Comparison of ENCODE assay signal across 10 mouse cellular contexts in genomic region chr4:117608265-117608664, GRCm38 (mm10). TPM values are rescaled to one million over a fixed set of nuclear protein-coding genes. Genes with fewer than 3 reads are reported as not detected.
A peak's percentile ranks its signal among the peaks of the same experiment; 100 is the strongest.
DNase-seq lines count a peak whose midpoint lies in the region; ATAC-seq and TF ChIP-seq lines count a peak whose summit lies in the region.
"Had no signal": no experiment of that assay in that cellular context is flagged by ENCODE, and none has a peak within 500 bp of the region (broad histone marks: within the 10 kb centered on the region; RNA-seq: fewer than 3 reads in every experiment).

No protein-coding gene starts in this region.

- 33% methylated on average over 9 of the region's 9 CpGs for WGBS in hindbrain, postnatal 0 days

- peak; percentile 30 for DNase-seq in adrenal gland, adult 2 months
- no peak for DNase-seq in adrenal gland, adult 18-20 months (ENCODE audit: low spot score in 2 of 2)
- DNase-seq in layer of hippocampus, adult 2 months (ENCODE audit: low spot score in 2 of 2) = no peak
- no peak for DNase-seq in layer of hippocampus, adult 11-12 months (ENCODE audit: low spot score)
- peak; percentile 29 to 57 for DNase-seq in cerebellum, postnatal 10 days
- DNase-seq in hindbrain, postnatal 0 days (ENCODE audit: low spot score) = peak; percentile 64
- no peak for DNase-seq in lung, postnatal 14 days
- DNase-seq: kidney, postnatal 4 days; lung, embryonic 14.5 days had no signal

- H3K27me3 ChIP-seq in hindbrain, postnatal 0 days (ENCODE audit: insufficient read depth, low read length) = no peaks in the 10 kb centered on the region

- H3K9me3 ChIP-seq in hindbrain, postnatal 0 days (ENCODE audit: low read length) = no peaks in the 10 kb centered on the region

- TF ChIP-seq CTCF in layer of hippocampus, adult 2 months (conservative IDR thresholded peaks at IDR 0.05) = no peak
- no peak for TF ChIP-seq CTCF in hindbrain, postnatal 0 days (IDR thresholded peaks at IDR 0.05; ENCODE audit: low read depth)

- peaks cover 4% of the 10 kb centered on the region; the same call in 1 of the 2 replicates for H3K36me3 ChIP-seq in hindbrain, postnatal 0 days (ENCODE audit: insufficient read depth, low read length)

- peak overlapping the region; percentile 19; the same call in 1 of the 2 replicates for H3K27ac ChIP-seq in layer of hippocampus, adult 2 months
- H3K27ac ChIP-seq in hindbrain, postnatal 0 days = peak overlapping the region; percentile 45; the same call in 1 of the 2 replicates

- ATAC-seq in hindbrain, postnatal 0 days = peak; percentile 58
- no peak for ATAC-seq in megakaryocyte-erythroid progenitor cell, adult 5-6 weeks (replicated peaks; ENCODE audit: low FRiP score, low TSS enrichment, poor library complexity, severe bottlenecking)

- no peak overlapping the region for H3K4me2 ChIP-seq in hindbrain, postnatal 0 days (ENCODE audit: low read depth, low read length)
- H3K4me2 ChIP-seq: lung, embryonic 14.5 days had no signal

- no peak overlapping the region for H3K4me3 ChIP-seq in layer of hippocampus, adult 2 months
- no peak overlapping the region for H3K4me3 ChIP-seq in hindbrain, postnatal 0 days (ENCODE audit: low read length)

- H3K9ac ChIP-seq in hindbrain, postnatal 0 days (replicated peaks; ENCODE audit: low read length) = no peak overlapping the region
- H3K9ac ChIP-seq: lung, embryonic 14.5 days had no signal

- peaks cover 23% of the 10 kb centered on the region for H3K4me1 ChIP-seq in hindbrain, postnatal 0 days (ENCODE audit: insufficient read depth, low read length)

RNA-seq across cellular contexts. Expression of gene Eri3, which starts 58.1 kb away (rescaled TPM):
- total RNA-seq in adrenal gland, adult 2 months (2021) = 10 to 100 TPM; 60.3 to 69.1 TPM
- 131 and 142 TPM in 2 replicates for polyA plus RNA-seq in adrenal gland, adult 2 months (2012; rRNA removed)
- total RNA-seq in adrenal gland, adult 18-20 months (2021) = 10 to 100 TPM; 57.5 to 61.4 TPM
- 100 to 1,000 TPM; 194 to 211 TPM for total RNA-seq in layer of hippocampus, adult 2 months (2021)
- 263 and 267 TPM in 2 replicates for total RNA-seq in hindbrain, postnatal 0 days (2014; rRNA removed)
- 277 and 295 TPM in 2 replicates for polyA plus RNA-seq in hindbrain, postnatal 0 days (2015; fragmentation: Nextera tagmentation; extraction: Ambion mirVana)
- 63.4 and 65.1 TPM in 2 replicates for total RNA-seq in megakaryocyte-erythroid progenitor cell, adult 5-6 weeks (2014; fragmentation: Nextera tagmentation)
- total RNA-seq in megakaryocyte-erythroid progenitor cell, adult 5-6 weeks (2017) = 13.8 and 63.5 TPM in 2 replicates

Comparison
In these comparisons a context has a peak if more than half of its experiments do, and no peak if none do; other contexts are left out.
1. DNase-seq: peak in adrenal gland, adult 2 months (single experiment), cerebellum, postnatal 10 days (2 of 2) and hindbrain, postnatal 0 days (single experiment); none in adrenal gland, adult 18-20 months (0 of 2), layer of hippocampus, adult 2 months (0 of 2), layer of hippocampus, adult 11-12 months (single experiment) and lung, postnatal 14 days (single experiment).